Mouse (Mus musculus): Measurements from ENCODE around the gene Dnajb14.

DNA sequence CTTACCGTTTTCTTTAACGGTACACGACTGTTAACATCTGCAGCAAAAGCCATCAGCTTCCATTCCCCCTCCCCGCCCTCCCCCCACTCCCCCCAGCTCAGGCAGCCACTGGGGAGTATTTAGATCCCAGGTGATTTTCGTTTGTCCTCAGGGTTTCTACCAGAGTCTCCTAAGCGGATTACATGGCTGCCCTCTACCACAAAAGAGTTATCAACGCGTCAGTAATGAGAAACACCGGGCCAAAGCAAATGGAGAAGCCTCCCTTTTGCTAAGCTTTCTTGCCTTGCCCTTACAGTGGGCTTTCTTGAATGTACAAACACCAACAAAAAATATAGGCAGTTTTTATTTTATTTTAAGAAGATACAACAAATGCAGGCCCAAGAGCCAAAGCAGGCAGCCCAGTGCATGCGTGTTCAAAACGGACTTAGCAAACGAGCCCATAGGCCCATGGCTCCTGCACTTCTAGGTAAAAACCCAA, 50.3 kb downstream of the Dnajb14 start:
- TF ChIP-seq GATA1 (IDR thresholded peaks at IDR 0.05; ENCODE audit: borderline replicate concordance, low read length) (no peak), FLI1 (IDR thresholded peaks at IDR 0.05; ENCODE audit: low read length) (no peak)

Data from megakaryocyte, embryonic 14.5 days (primary cell).